Mouse (Mus musculus): ENCODE results near the gene Cpsf4l.

DNA sequence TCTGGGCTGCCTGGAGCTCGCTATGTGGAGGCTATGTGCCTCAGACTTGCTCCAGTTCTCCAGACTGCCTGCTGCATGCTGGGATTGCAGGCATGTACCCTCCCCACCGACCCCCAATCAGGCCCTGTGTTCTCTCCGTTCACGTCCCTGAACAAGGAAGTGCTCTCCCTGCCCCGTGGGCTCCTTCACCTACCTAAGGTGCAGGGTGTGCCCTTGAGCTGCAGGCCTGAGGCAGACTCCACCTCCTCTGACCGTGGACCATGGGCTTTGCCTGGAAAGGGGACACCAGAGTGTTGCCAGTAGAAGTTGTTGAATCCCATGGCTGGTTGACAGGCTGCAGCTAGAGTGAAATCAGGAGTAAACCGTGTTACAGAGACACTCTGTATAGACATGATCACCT is 10.2 kb downstream of the Cpsf4l start:
- TF ChIP-seq CTCF (IDR thresholded peaks at IDR 0.05; ENCODE audit: extremely low read depth, insufficient read depth, low read length) (no peak), POLR2A (IDR thresholded peaks at IDR 0.05; ENCODE audit: extremely low read depth, insufficient read depth, low read length) (no peak)

Measured in cortical plate, adult 2 months (tissue).